In the genomic region with DNA sequence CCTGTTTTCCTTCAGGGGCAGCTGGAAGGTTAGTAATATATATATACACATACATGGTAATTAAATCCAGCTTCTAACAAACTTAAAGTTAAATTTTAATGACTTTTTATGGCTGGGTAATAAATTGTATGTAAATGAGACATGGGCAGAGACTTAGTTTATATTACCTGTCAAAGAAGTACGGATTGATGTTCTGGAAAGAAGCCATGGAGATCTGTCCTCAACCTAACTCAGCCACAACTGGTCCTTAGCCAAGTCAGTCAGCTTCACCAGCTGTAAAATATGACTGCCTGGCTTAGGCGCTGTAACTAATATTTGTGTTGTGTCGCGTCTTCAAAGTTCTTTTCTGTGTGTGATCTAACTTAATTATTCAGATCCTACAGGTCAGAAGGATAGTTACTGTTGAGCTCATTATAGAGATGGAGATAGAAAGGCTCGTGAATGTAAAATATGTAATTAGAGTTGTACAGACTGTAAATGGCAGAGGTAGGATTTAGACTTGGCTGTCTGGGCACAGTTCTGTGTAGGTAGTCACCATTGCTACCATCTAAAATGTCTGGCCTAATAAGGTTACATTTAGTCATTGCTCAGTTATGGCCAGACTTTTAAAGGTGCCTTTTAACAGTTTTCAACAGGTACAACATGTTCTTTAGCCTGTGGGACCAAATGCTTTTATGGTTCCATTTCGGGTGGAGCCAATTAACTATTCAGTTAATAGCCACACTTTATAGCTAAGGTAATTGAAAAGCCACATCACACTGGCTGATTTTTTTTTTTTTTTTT, we compare ENCODE assay signal across 26 mouse cellular contexts. TPM values are rescaled to one million over a fixed set of nuclear protein-coding genes. Genes with fewer than 3 reads are reported as not detected.
DNase-seq lines count a peak whose midpoint lies in the region; ATAC-seq and TF ChIP-seq lines count a peak whose summit lies in the region.
"Had no signal": no experiment of that assay in that cellular context is flagged by ENCODE, and none has a peak within 500 bp of the region (broad histone marks: within the 10 kb centered on the region; RNA-seq: fewer than 3 reads in every experiment).

No protein-coding gene starts in this region.

- no peak for ATAC-seq in midbrain, embryonic 13.5 days
- ATAC-seq: forebrain, embryonic 13.5 days; liver, embryonic 12.5 days; midbrain, embryonic 15.5 days had no signal

- TF ChIP-seq CTCF in kidney, adult 2 months (conservative IDR thresholded peaks at IDR 0.05; ENCODE audit: insufficient read depth, insufficient read length, low read depth, low read length) = no peak
- TF ChIP-seq CTCF in cerebellum, adult 2 months (IDR thresholded peaks at IDR 0.05; ENCODE audit: borderline replicate concordance, insufficient read depth, low read depth, low read length) = no peak

- no peak overlapping the region for H3K4me3 ChIP-seq in kidney, adult 2 months (ENCODE audit: insufficient read depth, low read depth, low read length)
- no peak overlapping the region for H3K4me3 ChIP-seq in cerebellum, adult 2 months (replicated peaks; ENCODE audit: insufficient read depth, low read depth, low read length)
- no peak overlapping the region for H3K4me3 ChIP-seq in midbrain, embryonic 13.5 days (replicated peaks)
- H3K4me3 ChIP-seq: embryonic facial prominence, embryonic 13.5 days; erythroblast, embryonic 14.5 days; forebrain, embryonic 13.5 days; heart, embryonic 15.5 days; hindbrain, embryonic 15.5 days; liver, embryonic 12.5 days; megakaryocyte, embryonic 14.5 days; midbrain, embryonic 15.5 days; neural tube, embryonic 12.5 days had no signal

- H3K4me1 ChIP-seq in kidney, adult 2 months (ENCODE audit: control insufficient read depth, insufficient read depth, low read length) = peaks cover 6% of the 10 kb centered on the region; the same call in 1 of the 2 replicates
- no peaks in the 10 kb centered on the region for H3K4me1 ChIP-seq in cerebellum, adult 2 months (ENCODE audit: control insufficient read depth, insufficient read depth, low read length)
- H3K4me1 ChIP-seq in midbrain, embryonic 13.5 days (replicated peaks) = no peaks in the 10 kb centered on the region
- H3K4me1 ChIP-seq: embryonic facial prominence, embryonic 13.5 days; forebrain, embryonic 13.5 days; hindbrain, embryonic 15.5 days; liver, embryonic 12.5 days; midbrain, embryonic 15.5 days; neural tube, embryonic 12.5 days had no signal

- no peak overlapping the region for H3K4me2 ChIP-seq in midbrain, embryonic 13.5 days (replicated peaks)
- H3K4me2 ChIP-seq: embryonic facial prominence, embryonic 13.5 days; forebrain, embryonic 13.5 days; heart, embryonic 15.5 days; hindbrain, embryonic 15.5 days; liver, embryonic 12.5 days; midbrain, embryonic 15.5 days; neural tube, embryonic 12.5 days had no signal

- H3K27ac ChIP-seq in kidney, adult 2 months (ENCODE audit: insufficient read depth, low read depth, low read length) = peak overlapping the region; percentile 75; the same call in 1 of the 2 replicates
- H3K27ac ChIP-seq in cerebellum, adult 2 months (ENCODE audit: insufficient read depth, low read length) = no peak overlapping the region
- no peak overlapping the region for H3K27ac ChIP-seq in midbrain, embryonic 13.5 days
- H3K27ac ChIP-seq: embryonic facial prominence, embryonic 13.5 days; forebrain, embryonic 13.5 days; heart, embryonic 15.5 days; hindbrain, embryonic 15.5 days; liver, embryonic 12.5 days; midbrain, embryonic 15.5 days; neural tube, embryonic 12.5 days had no signal

- no peaks in the 10 kb centered on the region for H3K9me3 ChIP-seq in midbrain, embryonic 13.5 days
- H3K9me3 ChIP-seq: embryonic facial prominence, embryonic 13.5 days; forebrain, embryonic 13.5 days; heart, embryonic 15.5 days; hindbrain, embryonic 15.5 days; liver, embryonic 12.5 days; megakaryocyte, embryonic 14.5 days; midbrain, embryonic 15.5 days; neural tube, embryonic 12.5 days had no signal

- no peaks in the 10 kb centered on the region for H3K27me3 ChIP-seq in kidney, adult 2 months (replicated peaks; ENCODE audit: control insufficient read depth, insufficient read depth, low read length)
- H3K27me3 ChIP-seq in cerebellum, adult 2 months (ENCODE audit: control insufficient read depth, insufficient read depth, low read length) = no peaks in the 10 kb centered on the region
- no peaks in the 10 kb centered on the region for H3K27me3 ChIP-seq in midbrain, embryonic 13.5 days
- H3K27me3 ChIP-seq: embryonic facial prominence, embryonic 13.5 days; forebrain, embryonic 13.5 days; heart, embryonic 15.5 days; hindbrain, embryonic 15.5 days; liver, embryonic 12.5 days; midbrain, embryonic 15.5 days; neural tube, embryonic 12.5 days had no signal

- no peaks in the 10 kb centered on the region for H3K36me3 ChIP-seq in kidney, adult 2 months (ENCODE audit: control insufficient read depth, insufficient read depth, low read length)
- no peaks in the 10 kb centered on the region for H3K36me3 ChIP-seq in midbrain, embryonic 13.5 days
- H3K36me3 ChIP-seq: embryonic facial prominence, embryonic 13.5 days; heart, embryonic 15.5 days; hindbrain, embryonic 15.5 days; liver, embryonic 12.5 days; midbrain, embryonic 15.5 days; neural tube, embryonic 12.5 days had no signal

- peak; percentile 55 for DNase-seq in kidney, adult 11 months
- DNase-seq in kidney, adult 18-20 months = no peak
- DNase-seq in kidney, adult 2 months = peak; percentile 71
- DNase-seq in kidney, postnatal 10 days = peak; percentile 25
- DNase-seq in skeletal muscle tissue, adult 2 months (ENCODE audit: low read depth, low spot score) = peak; percentile 74
- DNase-seq in cerebellum, adult 2 months = no peak
- DNase-seq: adrenal gland, adult 8-10 months; cerebellum, adult 11-12 months; cerebellum, postnatal 14 days; embryo, embryonic 11 days; gastrocnemius, postnatal 10 days; heart, postnatal 4 days; left cerebral cortex, postnatal 4 days; lung, adult 18-20 months; retina, postnatal 1 day; right cerebral cortex, postnatal 25 days had no signal

- TF ChIP-seq POLR2A in kidney, adult 2 months (IDR thresholded peaks at IDR 0.05; ENCODE audit: low read depth, low read length) = no peak
- no peak for TF ChIP-seq POLR2A in cerebellum, adult 2 months (IDR thresholded peaks at IDR 0.05; ENCODE audit: borderline replicate concordance, insufficient read depth, low read length)

- WGBS in kidney, adult 2 months = 40% methylated on average over 6 of the region's 6 CpGs
- 67% methylated on average over 6 of the region's 6 CpGs for WGBS in cerebellum, adult 2 months
- 87% methylated on average over 6 of the region's 6 CpGs for WGBS in midbrain, embryonic 13.5 days

- no peak overlapping the region for H3K9ac ChIP-seq in midbrain, embryonic 13.5 days (replicated peaks)
- H3K9ac ChIP-seq: forebrain, embryonic 13.5 days; heart, embryonic 15.5 days; hindbrain, embryonic 15.5 days; liver, embryonic 12.5 days; midbrain, embryonic 15.5 days; neural tube, embryonic 12.5 days had no signal

RNA-seq across cellular contexts. Expression of a gene that starts 13.9 kb away (rescaled TPM):
- polyA plus RNA-seq in kidney, adult 2 months (2012; rRNA removed) = 1.8 and 2.4 TPM in 2 replicates
- 11.1 and 11.4 TPM in 2 replicates for polyA plus RNA-seq in cerebellum, adult 2 months (2012; rRNA removed)
- polyA plus RNA-seq in midbrain, embryonic 13.5 days (2015; fragmentation: Nextera tagmentation; extraction: Ambion mirVana) = 11.8 and 13.0 TPM in 2 replicates

Comparison
In these comparisons a context has a peak if more than half of its experiments do, and no peak if none do; other contexts are left out.
1. DNase-seq: peak in kidney, adult 11 months (single experiment), kidney, adult 2 months (single experiment), kidney, postnatal 10 days (single experiment) and skeletal muscle tissue, adult 2 months (single experiment); none in kidney, adult 18-20 months (single experiment) and cerebellum, adult 2 months (0 of 2).